Mouse (Mus musculus): Measurements from ENCODE around the gene Cldn6.

Cldn6 gene

DNA sequence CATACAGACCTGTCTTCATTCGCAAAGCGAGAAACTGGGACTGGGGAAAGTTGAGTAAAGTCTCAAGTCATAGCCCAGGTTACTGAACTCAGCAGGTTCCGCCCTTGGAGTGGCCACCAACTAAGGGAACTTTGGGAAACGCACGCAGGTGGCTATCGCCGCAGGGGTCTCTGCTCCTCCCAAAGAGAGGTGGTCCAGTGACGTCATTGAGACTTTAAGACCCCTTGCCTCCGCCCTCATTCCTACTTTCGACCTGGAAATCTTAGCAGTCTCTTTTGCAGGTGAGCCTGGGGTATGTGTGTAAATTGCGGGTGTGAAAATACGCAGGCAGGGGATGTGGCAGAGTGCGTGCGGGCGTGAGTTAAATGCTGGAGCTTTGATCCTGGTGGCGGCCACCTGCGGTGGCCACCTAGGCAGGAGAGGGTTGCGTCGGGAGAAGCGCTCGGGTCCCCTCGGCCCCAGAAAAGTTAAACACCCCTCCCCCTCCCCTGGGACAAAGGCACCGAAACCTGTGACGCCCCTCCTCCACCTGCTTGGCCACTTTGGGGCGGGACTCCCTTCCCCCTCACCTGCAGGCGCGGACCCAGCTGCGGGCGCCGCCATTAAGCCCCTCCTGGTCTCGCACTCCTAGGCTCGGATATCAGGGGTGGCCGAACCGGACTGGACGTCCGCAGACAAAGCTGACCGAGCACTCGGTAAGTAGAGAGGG lies at the start of gene Cldn6:
Gene Cldn6, plus strand, starts transcription at position 123 of the 709 bp plus-strand sequence.
- peak; percentile 53 to 70 for DNase-seq

DNA sequence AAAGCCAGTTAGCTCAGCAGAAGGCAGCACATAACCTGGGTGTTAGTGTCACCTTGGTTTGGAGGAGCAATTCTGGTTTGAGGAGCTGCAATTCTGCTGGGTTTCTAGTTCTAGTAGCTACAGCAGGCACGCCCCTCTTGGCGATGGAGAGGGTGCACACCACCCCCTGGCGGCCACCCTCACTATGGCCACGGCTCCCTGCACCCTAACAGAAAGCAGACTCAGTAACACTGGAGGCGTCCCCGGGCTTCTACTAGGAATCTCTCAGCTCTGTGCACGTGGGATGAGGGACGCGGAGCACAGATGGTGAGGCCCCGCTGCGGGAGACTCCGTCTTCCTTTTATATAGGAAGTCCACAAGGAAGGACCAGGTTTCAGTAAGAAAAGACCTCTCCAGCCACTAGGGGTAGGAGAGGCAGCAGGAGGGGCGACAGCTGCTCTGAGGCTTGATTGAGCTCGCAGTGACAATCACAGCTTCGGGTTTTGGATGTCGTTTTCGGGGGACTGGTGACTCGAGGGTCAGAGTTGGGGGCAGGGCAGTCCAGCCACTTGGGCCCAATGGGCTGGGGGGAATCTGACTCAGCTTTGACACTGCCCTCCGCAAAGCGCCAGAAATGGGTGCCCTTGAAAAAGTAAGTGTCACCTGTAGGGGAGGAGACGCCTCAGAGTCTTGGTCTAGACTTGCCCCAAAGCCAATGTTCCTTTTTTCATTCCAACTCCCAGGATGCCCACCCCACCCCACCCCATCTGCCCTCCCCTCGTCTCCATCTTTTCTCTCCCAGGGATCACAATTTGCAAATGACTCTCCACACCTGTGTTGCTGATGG lies 48.6 kb upstream of the Cldn6 start:
- peak; percentile 89 to 91 for DNase-seq

DNA sequence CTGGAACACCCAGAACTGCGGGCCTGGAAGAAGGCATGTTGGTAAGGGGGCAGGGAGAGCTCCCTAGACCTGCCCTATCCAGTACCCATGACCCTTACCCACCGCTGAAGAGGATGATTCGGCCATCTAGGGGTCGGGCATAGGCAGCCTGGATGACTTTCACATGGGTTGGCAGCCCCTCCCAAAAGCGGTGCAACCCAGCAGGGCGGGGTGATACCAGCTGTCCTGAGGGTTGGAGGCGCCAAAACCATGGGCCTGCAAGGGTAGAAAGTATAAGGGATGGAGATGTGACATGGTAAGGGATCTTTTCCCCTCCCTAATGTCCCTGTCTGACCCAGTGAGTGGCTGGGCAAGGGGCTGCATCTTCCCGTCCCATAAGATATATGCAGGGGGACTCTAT lies 47.8 kb upstream of the Cldn6 start:
- DNase-seq, result no peak

DNA sequence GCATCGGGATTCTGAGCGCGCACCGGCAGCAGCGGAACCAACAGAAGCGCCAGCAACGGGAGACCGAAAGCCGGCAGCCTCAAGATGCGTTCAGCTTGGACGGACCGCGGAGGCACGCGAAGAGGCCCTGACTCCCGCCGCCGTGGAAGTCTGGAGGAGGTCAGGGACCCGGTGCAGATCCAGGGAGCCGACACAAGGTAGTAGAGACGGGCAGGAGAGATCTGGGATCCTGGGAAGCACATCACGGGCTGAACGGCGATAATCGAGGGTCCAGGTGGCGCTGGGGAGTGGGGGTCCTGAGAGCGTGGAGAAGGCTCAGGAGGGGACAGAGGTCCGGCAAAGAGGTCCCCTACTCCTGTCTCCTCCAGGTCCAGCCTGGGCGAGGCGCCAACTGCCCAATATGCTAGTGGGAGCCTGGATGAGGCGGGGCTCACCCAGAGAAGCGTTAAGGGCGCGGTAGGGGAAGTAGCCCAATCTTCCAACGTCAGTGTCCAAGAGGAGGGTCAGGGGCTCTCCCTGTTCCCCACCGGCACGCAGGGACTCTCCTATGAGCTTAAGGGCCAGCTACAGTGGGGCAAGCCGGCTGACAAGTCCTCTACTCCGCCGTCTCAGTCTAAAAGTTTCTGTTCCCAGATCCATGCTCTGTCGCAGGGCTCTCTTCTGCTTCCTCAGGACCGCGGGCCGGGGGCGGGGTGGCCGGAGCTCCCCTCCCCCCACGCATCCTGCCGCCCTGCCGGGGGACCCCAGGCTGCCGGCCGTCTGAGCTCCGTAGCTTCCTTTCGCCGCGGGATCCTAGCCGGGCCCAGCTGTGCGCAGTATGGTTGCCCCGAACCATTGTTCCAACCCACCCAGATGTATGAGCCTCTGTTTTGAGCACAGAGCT lies 34.2 kb upstream of the Cldn6 start, which contains the start of gene Mmp25:
Gene Mmp25, minus strand, starts transcription at position 665 of the 883 bp plus-strand sequence.
- DNase-seq, result peak; percentile 52 to 64

DNA sequence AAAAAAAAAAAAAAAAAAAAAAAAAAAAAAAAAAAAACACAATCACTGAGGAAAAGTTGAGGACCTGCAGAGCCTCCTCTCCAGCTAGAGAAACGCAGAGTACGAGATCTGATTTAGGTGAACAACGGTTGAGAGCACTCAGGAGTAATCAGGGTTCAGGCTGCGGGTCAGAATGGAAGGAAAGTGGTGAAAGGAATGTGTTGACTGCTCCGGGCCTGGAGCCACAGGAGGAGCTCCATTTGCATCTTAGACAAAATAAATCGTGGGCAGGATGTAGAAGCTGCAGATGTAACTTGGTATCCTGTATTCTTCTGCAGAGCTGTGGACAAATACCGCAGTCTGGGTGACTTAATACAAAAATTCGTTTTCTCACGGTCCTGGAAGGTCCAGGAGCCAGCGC lies 33.2 kb upstream of the Cldn6 start:
- no peak for DNase-seq

DNA sequence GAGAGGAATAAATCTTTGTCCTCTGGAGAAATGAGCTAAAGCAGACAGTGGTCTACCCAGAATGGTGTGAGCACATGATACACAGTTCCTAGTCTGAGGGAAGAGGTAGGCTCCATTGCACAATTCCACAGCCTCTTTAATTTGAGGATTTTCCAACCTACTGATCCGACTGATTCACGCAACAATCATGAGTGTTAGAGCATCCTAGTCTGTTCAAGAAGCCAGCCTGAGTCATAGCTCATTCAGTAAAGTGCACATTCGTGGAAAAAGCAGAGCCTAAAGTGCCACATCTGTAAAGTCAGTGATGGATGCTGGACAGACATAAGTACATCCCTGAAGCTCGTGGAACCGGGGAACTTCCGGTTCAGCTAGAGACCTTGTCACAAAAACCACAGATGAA lies 27.7 kb upstream of the Cldn6 start:
- DNase-seq, result no peak

DNA sequence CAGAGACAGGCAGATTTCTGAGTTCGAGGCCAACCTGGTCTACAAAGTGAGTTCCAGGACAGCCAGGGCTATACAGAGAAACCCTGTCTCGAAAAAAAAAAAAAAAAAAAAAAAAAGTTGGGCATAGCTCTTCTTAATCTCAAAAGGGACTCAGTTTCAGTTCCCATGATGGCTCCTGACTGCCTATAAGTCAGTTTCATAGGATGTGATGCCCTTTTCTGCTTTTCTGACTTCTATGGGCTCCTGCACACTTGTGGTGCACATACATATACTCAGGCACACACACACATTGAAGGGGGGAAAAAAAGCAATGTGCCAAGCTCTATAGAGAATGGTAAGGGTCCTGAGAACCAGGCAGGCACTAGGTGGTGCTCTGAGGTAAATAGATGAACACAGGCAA lies 25.7 kb upstream of the Cldn6 start:
- DNase-seq, result no peak

DNA sequence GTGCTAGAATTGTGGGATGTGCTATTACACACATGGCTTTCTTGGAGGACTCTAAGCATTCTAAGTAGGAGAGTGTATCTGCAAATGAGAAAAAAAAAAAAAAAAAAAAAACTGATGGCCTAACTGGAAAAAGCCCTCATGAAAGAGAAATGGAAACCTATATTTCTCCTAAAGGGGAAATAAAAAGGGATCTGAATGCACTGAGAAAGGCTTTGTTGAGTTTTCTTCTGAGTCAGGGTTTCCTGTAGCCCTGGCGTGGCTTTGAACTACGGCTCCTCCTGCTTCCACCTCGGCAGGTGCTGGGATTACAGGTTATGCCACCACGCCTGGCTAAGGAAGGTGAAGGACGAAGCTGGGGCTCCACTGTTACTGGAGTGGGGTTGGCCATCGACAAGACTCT lies 25.0 kb upstream of the Cldn6 start:
- no peak for DNase-seq

DNA sequence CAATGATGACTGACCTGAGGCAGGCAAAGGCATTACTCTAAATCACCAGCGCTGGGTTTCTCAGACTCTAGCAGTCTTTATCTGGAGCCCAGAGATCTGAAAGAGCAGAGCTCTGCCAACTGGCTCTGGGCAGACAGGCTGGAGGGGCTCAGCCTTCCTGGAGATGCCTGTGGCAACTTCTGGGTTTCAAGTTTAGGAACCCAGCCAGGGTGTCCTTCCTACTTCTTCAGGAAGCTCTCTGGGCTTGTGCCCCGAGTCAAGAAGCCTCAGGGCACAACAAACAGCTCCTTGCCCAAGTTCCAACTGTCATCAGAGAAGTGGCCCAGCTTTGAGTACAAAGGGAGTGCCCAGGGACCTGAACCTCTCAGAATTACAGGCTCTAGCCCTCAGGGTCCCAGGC lies 24.6 kb upstream of the Cldn6 start:
- DNase-seq, result no peak

DNA sequence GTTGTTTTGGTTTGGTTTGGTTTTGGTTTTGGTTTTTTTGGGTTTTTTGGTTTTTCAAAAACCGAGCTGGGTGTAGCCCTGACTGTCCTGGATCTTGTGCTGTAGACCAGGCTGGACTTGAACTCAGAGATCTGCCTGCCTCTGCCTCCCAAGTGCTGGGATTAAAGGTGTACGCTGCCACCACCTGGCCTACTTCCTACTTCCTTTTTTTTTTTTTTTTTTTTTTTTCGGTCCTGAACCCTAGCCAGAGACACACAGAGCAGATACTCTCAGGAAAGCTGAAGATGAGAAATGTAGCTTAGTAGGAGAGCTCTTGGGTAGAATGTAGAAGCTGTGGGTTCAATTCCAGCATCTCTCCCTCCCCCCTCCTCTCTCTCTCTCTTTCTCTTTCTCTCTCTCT lies 20.6 kb upstream of the Cldn6 start:
- no peak for DNase-seq

DNA sequence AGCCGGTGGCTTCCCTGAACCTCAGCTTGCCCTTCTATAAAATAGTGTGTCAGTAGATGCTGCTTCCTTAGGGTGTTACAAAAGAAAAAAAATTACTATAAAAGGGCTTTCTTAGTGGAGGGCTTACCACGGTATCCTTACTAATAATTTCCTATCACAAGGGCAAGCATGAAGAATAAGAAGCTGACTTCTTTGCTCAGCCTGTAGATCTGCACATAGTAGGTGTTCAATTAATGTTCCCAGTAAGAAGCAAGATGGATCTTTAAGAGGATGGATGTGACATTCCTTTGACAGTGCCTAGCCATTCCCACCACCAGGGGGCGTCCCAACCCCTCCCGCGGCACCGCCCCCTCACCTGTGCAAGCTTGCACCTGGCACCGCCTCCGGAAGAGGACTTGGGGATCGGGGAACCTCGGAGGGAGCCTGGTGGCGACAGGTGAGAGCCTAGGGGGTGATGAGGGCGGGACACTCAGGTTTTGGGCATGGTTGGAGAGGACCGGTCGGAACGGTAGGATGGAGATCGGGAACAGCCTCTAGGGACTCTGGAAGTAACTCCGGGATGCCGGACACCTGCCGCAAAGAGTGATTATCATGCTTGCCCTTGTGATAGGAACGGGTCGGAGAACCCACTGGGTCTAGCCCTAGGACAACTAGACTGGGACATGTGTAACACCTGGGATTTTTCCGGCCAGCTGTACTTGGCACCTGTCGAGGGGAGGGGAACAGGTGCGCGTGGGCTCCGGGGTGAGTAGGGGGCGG lies 18.8 kb upstream of the Cldn6 start, which contains the start of gene Bicdl2:
Gene Bicdl2, plus strand, starts transcription at position 390 of the 759 bp plus-strand sequence.
- DNase-seq, result peak; percentile 81 to 85

DNA sequence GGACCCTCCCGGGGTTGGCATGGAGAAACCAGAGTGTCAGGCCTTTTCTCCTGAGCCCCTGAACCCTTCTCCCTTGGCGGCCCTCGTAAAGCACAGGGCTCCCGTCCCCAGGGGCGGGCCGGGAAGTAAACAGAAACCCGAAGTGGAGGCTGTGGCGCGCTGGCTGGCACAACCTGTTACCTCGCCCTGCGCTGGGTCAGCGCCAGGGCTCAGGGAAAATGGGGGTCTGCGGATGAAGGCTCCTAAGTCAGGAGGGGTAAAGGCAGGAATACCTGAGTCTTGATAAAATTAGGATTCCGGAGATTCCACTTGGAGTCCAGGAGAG lies 18.2 kb upstream of the Cldn6 start:
- peak in 1 of 2 experiments; percentile 19 for DNase-seq

DNA sequence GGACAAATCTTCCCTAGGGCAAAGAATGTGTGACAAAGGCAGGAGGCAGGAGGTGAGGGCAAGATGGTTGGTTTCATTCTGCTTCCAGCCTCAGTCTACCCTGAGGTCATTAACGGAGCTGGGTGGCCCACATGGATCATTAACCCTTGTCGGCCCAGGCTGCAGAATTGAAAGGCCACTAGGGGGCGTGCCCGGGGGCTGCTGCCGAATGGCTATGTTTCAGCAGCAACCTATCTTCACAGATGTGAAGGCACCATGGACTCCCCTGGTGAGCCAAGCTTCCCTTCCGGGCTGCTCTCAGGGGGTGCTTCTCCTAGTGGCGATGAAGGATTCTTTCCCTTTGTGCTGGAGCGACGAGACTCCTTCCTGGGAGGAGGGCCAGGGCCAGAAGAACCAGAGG lies 17.5 kb upstream of the Cldn6 start:
- peak; percentile 59 to 66 for DNase-seq

DNA sequence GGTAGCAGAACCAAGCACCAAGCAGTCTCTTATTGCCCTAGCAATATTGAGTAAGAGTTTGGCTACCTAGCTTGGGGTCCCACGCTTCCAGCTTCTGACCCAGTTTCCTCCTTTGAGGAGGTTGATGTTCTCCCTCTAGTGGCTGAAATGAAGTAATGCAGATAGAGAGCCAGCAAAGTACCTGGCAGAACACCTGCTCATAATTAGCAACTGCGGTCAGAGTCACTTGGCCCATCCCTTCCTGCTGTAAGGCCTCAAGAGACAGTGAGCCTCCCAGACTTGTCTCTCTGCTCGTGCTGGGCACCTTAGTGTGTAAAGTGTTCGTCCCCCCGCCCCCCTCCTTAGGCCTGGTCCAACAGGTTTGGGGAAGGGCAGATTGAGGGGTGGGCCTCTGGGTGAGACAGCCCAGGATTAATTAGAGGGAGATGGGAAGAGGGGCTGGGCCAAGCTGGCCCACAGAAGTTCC lies 14.5 kb upstream of the Cldn6 start:
- no peak for DNase-seq

DNA sequence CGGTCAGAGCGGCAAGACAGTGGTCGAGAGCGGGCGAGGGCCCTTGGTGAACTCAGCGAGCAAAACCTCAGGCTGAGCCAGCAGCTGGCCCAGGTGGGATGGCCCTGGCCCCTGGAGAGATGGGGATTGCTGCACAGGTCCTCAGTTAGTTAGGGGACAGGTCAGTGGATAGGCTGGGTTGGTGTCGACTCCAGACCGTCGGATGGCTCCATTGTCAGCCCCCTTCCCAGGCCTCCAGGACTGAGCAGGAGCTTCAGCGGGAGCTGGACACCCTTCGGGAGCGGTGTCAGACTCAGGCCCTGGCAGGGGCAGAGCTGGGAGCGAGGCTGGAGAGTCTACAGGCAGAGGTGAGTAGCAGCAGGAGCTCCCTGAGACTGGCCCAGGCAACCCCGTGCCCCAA lies 13.5 kb upstream of the Cldn6 start:
- no peak for DNase-seq

DNA sequence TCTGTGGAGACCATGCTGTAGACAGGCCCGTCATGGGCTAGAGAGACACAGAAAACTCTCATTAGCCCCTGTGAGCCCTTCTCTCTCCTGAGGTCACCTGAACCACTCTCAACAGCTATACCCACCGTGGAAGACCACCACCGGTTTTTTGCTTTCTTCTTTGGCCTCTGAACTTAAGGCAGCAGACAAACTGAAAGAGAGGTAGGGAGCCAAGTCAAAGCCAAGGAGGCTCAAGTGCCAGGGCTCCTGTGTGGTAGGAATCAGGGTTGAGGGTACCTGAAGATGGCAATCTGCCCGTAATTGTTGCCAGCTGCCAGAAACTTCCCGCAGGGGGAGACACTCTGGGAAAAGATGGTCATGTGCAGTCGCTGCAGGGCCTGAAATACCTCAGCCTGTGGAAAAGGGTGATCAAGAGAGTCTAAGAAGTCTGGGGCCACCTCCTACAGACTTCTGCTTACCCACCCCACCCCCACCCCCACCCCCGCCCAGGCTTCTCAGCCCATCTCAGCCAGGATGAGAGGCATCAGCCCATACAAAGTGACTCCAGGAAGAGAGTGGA lies 8.5 kb upstream of the Cldn6 start:
- no peak for DNase-seq

DNA sequence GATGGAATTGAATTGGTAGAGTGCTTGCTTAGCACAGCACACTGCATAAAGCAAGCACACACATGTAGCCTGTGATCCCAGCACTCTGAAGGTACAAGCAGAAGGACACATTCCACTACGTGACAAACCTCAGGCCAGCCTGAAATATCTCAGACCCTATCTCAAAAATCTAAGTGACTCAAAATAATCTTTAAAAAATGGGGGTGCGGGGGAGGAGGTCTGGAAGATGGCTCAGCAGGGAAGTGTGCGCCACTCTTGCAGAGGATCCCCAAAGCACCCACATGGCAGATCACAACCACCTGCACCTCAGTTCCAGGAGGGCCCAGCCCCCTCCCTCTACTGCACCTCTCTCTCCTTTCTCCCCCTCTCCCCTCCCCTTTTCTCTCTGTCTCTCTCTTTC lies 7.5 kb upstream of the Cldn6 start:
- no peak for DNase-seq

DNA sequence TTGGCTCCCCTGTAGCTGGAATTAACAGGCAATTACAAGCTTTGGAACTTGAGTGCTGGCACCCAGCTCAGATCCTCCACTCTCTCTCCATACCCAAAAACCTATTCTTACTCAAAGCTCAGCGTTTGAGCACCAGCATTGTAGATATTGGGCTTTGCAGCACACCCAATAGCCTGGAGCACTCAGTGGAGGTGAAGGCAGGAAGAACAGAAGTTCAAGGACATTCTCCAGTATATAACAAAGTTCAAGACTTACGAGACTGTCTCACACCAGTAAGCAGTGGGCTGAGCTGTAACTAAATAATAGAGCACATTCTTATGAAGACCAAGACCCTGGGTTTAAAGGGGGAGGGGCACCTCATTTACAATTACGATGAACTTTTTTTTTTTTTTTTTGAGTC lies 6.3 kb upstream of the Cldn6 start:
- no peak for DNase-seq

DNA sequence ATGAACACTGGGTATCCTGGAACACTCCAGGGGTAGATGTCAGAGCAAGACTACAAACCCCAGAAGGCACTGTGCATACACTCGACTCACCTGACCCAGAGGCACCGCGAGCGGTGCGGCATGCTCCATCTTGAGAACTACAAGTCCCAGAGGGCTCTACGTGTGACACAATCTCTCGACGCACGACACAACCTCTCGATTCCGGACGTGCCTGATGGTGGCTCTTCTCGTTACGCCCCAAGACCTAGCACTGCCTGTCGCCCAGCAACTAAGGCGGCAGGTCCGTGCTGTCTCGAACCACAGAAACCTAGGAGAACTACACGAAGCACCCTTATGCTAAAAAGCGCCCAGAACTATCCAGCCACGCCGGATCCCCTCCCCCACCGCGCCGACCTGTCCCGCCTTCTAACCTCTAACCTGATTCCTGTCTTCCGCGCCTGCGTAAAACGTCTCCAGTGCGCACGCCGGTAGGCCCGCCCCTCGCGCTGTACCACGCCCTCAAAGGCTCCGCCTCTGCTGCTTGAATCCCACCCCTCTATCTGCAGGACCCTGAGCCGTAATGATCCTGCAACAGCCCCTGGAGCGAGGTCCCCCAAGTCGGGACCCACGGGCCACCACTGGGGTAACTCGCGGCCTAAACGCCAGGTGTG lies 5.5 kb upstream of the Cldn6 start, which contains the start of the genes Hcfc1r1 and Thoc6:
Gene Hcfc1r1, plus strand, starts transcription at position 173 of the 650 bp plus-strand sequence.
Gene Thoc6, minus strand, starts transcription at position 459 of the 650 bp plus-strand sequence.
- DNase-seq, result peak; percentile 93 to 95

DNA sequence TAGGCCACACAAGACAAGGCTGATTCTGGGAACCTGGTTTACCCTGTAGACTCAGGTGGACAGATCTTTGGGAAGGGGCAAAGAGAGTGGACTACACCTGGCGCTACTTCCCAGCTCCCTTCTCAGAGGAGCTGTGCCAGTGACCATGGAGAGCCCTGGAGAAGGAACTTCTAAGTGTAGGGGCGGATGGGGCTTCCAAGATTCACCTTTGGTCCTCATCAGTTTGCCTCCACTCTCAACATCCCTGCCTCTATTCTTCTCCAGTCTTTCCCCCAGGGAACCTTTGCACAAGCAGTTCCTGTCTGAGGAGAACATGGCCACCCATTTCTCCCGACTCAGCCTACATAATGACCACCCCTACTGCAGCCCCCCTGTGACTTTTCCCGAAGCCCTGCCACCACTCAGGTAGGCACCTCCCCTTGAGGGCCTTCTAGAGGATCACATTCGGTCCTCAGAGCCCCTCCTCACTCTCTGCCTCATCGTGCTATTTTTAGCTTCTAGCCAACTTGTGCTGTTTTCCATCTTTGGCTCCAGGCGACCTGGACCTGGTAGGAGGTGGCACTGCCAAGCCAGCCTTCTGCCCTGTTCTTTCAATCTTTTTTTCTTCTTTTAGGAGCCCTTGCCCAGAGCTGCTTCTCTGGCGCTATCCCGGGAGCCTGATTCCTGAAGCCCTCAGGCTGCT lies 4.6 kb upstream of the Cldn6 start:
- DNase-seq, result no peak

DNA sequence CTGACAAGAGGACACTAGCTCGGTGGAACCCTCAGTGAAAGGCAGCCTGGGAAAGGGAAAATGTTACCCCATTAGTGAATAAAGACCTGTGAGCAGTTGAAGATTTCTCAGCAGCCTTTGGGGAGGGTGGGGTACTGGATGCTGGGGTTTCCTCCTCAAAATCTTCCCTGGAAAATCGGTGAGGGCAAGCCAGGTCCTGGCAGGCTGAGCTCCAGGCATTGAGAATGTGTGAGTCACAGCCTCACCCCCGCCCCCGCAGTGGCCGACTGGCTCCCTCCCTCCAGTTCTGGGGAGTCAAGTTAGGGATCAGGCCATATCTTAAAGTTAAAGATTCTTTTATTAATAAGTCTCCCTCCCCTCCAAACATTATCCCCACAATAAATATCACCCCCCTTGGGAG lies 3.9 kb upstream of the Cldn6 start:
- DNase-seq, result peak; percentile 57 to 73

Measured in kidney, postnatal 4 days (tissue).